Mouse (Mus musculus) lung, adult 18-20 months (tissue): ENCODE measurements at regions not wholly inside any gene's neighbourhood (a gene's known extent, or its start where the extent isn't known, plus 50 kb on each side); places are given as distances from the start of the nearest gene placed in this dataset.
A peak's percentile ranks its signal among the peaks of the same experiment; 100 is the strongest.

Experiments
- DNase-seq, 2 experiments: peaks; one replicate each; pipeline ENCODE4 v3.0.0; 2022; ENCODE audit warnings: mixed read lengths in 2 of 2

DNA sequence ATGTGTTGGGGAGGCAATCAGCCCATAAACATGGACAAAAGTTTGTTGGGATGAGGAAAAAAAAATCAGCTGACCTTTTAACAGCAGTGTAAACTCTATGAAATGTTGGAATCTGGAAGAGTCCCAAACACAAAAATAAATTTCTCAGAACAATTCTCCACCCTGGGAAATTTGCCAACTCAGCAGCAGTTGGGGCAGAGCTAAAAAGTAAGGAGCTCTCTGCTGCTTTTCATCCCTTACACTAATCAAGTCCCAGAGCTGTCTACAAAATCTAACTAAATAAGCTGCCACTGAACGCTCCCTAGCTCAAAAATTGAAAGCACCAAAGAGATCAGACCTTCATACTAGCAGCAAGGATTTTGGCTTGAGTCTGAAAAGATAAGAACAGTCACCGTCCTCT is 176.6 kb upstream of the Egflam start:
- DNase-seq: peak in 1 of 2 experiments; percentile 7

DNA sequence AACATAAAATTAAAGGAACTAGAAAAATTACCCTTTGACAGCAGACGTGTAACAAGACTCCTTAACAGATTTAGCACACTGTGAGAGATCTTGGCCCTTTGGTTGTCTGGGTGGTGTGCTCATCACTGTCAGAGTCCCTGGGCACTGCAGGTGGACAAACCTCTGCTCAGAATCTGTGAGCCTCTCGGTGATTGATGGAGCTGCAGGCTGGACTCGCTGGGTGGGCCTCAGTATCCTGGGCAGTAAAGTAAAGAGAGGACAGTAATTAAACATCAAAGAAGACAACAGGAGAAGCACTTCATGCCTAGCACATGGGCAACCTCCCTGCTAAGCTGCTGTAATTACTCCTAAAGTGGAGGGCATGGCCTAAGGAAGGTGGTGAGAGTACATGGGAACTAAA is 180.2 kb upstream of the Egflam start:
- no peak for DNase-seq

DNA sequence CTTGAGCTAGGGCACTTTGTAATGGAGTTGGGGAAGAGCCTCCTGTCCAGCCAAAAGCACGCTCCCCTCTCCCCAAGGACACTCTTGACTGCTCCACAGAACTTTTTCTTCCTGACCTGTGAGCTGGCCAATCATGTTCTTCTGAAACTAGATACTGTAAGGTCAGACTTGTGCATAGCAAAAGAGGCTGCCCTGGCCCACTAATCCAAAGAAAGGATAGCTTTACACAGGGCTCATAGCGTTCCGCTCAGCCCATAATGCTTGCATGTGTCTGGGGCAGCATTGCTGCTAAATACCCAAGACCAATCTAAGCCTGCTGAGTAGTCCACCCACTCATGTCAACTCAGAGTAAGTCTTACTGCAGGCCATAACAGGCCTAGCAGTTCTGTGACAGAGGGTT is 189.0 kb upstream of the Egflam start:
- DNase-seq: no peak

DNA sequence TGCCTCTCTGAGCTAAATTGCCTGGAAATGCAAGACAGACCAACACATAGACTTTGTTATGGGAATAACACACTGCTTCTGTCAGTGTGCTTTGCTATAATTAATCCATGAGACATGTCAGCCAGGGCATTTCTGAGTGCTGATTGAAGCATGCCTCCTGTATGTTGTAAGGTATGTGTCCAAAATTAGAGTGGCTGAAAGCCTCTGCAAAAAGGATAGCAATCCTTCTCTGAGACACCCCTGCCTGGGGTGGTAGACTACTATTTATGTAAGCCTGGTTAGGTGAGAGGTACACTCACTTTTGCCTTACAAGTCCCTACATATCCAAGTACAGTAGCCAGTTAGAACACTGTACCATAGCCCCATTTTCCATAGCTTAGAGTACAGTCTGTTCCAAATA is 193.3 kb upstream of the Egflam start:
- DNase-seq: no peak

DNA sequence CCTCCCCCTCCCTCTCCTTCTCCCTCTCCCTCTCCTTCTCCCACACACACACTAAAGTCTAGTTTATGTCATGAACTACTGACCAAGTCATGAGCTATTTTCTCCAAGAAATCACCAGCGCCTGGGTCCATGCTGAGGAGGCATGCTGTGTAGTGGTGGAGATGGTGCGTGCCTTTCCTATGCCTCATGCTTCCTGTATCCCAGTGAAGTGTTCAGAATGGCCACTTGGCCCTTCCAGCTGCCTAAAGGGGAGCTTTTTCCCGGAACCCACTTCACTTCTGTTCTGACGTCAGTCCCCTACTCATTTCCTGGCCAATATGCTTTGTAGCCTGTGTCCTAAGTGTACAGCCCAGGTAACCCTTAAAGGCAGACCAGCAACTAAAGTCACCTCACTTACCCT is 199.1 kb upstream of the Egflam start:
- DNase-seq: peak; percentile 44 to 65

DNA sequence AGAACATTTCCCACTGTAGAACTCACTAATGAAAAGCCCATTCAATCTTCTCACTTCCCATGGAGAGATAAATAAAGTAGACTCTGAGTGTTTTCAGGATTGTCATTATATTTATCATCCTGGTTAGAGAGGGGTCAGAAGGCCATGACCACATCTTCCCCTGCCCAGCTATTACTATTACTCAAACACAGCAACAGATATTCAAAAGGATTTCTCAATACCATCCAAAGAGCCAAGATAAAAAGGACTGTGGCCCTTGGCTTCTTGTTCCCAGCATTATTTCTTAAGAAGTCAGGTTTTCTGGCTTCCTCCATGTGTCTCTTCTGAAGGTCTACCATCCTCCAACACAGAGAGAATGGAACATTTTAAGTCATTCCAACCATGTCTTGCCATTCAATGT is 199.6 kb upstream of the Egflam start:
- DNase-seq: no peak

DNA sequence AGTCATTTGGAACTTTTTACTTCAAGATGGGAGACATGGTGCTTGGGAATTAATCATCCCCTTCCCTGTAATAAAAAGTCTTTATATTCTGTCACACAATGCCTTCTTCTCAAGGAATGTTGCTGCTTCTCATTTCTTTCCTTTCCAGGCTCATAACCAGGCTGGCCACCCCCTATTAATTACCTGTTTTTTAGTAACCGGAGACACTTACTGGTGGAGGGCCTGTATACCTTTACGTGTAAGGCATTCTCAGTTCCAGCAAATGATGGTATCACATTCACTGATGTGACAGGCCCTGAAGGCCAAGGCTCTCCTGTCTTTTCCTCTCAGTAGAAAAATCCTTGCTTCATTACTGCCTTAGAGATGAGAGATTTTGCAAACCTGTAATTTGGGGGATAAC is 203.3 kb upstream of the Egflam start:
- DNase-seq: no peak

DNA sequence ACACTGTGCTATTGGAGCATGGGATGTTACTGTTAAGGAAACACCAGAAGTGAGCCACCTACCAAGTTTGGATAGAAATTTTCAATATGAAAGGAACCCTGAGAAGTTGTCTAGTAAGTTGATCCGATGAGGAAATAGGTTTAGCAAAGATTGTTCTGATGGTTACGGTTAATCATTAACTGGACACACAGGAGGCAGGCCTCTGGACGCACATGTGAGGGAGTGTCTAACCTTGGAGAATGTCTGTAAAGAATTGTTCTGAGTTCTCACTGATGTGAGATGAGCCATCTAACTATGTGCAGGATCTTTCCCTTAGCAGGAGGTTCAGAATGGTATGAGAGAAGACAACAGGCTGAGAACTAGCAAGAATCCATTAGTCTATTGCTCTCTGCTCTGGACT is 205.8 kb upstream of the Gdnf start:
- no peak for DNase-seq

DNA sequence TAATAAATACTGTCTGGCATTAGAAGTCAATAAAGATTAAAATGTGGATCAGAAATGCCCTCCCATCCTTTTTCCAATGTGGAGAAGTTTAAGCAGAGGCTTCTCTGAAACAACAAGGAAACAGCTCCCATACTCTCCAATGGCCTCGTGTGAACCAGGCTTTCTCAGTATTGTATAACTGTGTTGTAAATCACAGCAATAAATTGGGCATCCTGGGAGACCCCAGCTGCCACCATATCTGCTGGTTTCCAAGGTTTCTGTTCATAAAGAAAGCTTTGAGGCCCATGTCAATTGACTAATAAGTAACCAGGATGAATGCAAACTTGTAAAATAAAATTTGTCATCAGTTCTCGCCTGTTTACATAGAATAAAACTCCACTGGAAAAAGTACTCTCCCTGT is 192.7 kb upstream of the Gdnf start:
- no peak for DNase-seq

DNA sequence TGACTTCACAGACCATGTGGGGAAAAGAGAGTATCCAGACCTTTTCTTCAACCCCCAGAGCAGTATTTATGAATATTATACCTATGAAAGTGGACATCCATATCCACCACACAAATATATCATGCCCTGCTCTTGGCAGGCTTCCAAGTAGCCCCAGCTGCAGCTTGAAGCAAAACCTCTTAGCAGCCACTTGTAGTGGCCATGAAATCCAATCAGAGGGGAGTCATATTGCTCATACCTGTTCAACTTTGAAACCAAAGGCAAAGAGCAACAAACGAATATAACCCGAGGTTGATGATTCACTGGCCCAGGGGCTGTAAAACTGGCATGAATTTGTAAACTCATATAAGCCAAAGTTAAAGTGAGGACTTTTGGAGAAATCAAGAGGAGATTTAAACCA is 187.6 kb upstream of the Gdnf start:
- no peak for DNase-seq

DNA sequence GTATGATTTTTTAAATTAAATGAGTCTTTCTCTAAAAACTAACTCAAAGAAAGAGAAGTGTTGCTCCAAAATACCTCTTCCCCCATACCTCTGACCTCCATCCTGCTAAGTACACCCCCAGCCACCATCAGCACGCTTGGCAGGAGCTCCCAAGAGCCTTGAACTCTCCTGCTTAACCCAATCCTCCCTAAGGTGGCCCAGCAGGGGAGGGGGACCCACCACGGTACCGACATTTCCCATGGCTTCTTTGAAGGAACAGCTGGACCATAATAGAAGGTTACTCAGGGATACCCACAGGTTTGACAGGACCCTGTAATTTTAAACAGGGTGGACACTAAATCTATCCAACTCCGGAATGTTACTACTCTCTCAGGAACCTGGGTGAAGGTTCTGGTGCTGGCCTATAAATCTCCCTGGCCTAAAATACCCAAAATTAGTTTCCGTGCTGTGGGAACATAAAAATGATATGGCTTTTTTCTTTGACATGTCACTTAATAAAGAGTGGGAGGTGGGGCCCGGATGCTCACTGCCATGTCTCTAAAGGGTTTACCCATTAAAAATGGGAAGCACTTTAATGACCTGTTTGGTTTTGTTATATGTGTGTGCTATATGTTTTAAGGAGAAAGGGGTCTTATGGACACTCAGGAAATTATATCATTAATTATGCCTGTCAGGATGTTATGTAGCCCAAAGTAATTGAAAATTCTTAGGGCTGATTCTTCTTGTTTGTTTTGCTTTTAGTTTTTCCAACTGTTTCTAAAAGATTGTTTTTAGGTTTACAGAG is 185.8 kb upstream of the Gdnf start:
- DNase-seq: no peak

DNA sequence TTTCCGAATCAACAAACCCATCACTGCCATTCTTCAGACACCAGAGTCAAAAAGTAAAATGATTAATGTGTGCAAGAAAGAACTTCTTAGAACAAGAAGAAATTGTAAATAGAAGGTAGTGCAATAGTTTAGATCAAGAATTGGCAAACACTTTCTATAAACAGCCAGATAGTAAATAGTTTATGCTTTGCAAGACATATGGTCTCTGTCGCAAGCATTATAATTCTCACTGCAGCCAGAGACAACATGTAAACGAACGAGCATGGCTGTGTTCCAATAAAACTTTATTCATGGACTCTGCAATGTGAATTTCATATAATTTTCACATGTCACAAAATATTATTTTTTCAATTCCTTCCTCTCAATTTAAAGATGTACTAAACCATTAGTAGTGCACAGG is 180.8 kb upstream of the Gdnf start:
- DNase-seq: no peak

DNA sequence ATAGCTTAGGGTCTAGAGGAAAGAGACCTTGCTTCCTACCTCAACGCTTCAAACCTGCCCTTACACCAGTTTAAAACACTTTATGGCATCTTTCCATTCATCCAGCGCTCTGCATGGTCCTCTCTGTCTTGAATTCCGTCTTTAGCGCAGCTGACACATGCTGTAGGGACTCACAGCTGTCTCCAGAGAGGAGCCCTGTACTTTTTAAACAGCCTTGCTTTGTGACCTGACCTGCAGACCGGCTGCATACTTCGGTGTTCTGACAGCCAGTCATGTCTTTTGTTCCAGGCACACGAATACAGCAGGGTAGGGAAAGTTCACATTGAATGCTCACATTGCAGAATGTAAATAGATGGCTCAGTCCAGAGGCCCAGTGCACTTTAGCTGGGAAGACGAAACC is 175.4 kb upstream of the Gdnf start:
- no peak for DNase-seq

DNA sequence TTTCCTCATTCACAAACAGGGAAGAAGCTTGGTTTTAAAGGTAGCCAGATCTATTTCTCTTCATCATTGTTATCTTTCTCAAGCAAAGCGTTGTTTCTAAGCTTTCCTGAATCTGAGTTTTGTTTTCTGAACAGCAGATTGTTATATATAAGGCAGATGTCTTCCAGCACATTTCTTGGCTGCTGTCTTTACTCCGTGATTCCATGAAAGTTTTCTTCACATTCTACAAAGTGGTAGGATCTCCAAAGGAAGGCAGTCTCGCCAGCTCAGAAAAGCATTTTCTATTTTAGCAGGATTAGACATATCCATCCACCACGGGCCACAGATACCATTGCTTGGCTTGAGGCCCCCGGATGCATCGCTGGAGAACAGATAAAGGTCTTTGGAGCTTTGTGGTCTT is 171.2 kb upstream of the Gdnf start:
- DNase-seq: no peak

DNA sequence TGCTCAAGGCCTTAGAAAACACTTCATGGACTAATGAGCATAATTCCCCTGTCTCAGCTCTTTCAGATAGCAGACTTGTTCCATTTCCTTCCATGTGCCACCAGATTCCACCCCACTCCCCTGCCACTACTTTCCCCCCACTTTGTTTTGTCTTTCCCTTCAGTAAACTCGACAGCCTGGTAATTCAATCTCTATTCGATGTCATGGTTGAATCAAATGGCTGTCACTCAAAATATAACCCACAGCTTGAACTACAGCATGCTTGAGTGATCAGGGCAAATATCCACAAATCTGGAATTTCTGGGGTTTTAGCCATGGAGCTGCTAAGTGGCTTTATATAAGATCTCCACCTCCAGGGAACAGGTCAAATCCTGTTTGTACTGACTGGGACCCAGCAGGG is 168.6 kb upstream of the Gdnf start:
- no peak for DNase-seq

DNA sequence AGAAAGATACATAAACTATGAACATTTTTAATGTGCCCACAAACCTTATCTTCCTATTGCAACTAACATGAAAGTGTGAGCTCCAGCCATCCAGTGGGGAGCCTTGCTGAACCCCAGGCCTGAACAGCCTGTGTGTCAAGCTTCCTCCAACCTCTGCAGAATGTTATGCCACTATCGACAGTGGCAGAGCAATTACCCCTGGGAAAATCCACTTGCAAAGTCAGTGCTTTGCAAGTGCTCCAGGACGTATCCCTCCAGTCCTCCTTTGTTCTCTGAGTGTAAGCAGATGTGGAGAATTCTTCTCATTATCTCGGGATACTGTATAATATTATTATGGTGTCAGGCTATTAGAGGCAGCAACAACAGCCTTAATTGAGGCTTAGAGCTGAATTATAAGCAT is 159.9 kb upstream of the Gdnf start:
- DNase-seq: no peak

DNA sequence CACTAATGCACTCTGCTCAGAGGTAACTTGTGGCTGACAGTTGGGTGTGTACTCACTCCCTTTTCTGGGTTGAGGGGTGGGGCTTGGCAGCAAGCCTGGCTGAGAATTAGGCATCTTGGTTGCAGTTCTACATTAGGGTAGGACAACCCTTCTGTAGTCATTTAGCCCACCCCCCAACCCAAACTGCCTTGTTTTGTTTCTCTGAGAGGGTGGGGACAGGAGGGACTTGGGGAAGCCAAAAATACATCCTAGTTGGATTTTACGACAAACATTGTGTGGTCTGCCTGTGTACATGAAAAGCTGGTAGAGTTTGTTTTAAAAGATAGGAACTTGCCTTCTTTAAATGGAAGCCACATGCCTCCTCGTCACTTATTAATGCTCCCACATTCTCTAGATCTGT is 146.8 kb upstream of the Gdnf start:
- DNase-seq: no peak

DNA sequence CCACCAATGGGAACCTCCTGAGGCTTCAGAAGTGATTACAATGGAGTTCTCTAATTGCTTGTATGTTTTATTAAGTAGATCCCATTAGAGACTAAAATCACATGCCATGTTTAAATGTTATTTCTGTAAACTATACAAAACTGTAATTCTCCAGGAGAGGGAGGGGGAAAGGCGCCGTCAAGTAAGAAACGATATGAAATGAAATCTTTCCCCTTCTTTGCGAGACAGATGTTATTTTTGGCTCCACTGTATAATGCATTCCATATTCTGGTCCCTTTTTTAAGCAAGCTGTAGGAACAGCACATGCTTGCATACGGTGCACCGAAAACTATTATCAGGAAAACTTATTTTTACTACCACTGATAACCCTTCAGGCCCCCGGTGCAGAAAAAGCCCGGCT is 141.0 kb upstream of the Gdnf start:
- no peak for DNase-seq

DNA sequence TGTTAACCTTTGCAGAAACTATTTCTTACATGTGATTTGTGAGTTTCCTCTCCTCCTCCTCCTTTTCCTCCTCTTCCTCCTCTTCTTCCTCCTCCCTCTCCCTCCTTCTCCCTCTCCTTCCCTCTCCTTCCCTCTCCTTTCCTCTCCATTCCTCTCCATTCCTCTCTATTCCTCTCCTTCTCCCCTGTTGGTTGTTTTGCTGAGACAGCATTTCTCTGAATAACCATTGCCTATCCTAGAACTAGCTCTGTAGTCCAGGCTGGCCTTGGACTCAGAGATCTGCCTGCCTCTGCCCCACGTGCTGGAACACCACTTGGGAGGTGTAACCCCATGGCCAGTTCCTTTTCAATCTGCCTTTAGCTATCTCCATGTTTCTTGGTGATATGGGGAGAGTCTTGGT is 133.7 kb upstream of the Gdnf start:
- no peak for DNase-seq

DNA sequence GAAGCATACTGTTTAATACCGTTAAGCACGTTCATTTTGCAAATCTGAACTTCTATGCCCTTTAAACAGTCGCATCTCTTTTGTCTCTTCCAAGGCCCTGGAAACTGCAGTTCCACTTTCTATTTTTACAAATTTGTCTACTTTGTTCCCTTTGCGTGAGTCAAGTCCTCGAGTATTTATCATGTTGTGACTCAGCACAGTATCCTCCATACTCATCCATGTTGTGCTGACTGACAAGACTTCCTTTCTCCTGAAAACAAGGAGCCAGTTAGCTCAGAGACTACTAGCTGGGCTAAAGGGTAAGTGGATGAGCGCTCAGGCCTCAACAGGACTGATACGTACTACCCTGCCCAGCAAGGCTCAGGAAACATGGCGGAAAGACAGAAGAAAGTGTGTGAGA is 131.9 kb upstream of the Gdnf start:
- DNase-seq: no peak

DNA sequence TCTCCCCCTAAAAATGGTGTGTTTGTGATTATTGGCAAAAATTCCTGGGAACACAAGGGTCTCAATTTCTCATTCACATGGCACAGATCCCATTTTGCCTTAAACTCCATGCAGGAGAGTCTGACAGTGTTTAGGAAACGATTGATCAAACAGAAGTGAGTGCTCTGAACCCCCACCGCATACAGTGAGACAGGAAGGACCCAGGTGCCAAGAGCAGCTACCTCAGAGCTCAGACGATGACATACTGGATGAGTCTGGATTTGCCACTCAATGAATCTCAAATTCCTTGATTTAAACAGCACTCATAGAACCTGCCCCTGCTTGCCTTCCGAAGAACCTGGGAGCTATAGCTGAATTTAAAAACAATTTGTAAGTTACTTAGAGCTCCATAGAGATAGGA is 129.6 kb upstream of the Gdnf start:
- DNase-seq: no peak

DNA sequence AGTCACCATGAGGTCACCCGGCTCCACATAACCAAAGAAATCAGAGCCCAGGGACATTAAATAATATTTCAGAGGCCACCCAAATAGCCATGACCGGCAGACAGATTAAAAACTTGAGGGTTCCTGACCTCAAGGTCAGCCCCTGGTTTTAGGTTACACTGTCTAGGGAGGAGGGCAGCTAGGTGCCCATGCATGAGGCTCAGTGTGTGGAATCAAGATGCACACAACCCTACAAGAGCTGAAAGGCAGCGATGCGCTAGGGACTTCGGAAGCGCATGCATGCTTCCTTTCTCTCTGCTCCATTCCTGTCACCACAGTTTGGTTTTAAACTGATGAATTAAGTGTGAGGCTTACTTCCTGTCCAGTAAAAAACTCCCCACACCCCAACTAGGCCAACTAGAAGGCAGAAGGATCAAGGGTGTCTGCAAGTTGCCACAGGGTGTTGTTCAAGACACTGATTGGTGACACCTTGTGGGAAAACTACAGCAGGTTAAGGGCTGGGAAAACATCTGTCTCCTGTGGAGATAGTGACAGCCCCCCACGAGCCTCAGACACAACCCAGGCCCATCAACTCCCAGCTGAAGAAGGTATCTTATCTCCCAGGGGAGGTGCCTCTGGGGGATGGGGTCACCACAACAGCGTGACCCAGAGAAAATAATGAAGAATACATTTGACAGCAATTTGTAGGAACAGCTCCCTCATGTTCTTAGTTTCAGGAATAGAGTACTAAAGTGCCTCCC is 127.2 kb upstream of the Gdnf start:
- DNase-seq: no peak

DNA sequence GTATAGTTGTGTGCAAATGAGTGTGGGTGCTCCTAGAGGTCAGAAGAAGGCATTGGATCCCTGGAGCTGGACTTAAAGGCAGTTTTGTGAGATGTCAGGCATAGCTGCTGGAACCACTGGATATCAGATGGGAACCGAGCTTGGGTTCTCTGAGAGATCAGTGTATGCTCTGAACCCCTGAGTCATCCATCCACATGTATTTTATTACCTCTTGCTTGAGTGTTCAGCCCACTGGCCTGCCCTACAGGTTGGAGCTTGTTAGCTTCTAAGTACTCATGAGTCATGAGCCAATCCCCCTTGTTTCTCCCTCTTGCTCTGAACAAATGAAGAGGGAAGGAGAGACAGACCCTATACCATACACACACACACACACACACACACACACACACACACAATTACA is 119.4 kb upstream of the Gdnf start:
- no peak for DNase-seq

DNA sequence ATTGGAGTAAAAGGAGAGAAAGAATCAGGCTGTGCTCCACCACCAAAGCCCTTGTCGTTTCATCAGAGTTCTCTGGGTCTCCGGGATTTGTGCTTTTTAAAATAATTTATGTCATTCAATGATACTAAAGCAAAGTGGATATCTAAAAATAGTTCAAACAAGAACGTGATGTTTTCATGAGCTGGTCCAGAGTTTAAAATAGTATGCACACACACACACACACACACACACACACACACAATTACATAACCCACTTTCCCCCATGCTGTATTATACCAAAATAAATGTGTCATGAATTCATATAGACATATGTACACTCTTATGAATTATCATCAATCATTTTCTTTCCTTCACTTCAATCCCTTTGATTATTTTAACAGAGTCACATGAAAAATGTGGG is 118.5 kb upstream of the Gdnf start:
- no peak for DNase-seq

DNA sequence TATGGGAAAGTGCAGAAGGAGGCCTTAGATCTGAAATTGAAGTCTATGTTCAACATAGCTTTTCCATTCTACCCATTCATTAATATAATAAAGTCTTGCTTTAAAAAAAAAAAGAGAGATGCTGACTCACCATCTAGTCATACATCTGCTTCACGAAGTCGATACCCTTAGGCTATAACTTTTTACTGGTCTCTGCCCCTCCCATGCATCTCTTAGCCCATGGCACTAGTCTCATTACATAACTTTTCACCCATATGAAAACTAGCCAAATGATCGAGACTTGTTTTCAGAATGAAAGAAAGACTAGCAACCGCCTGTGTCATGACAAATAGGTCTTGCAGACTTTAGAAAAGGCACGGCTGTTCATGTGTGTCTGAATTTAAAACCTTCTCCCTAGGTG is 116.6 kb upstream of the Gdnf start:
- DNase-seq: no peak
